Comparison of ENCODE assay signal across 8 mouse cellular contexts in genomic region chr12:76961932-76962891, GRCm38 (mm10). TPM values are rescaled to one million over a fixed set of nuclear protein-coding genes. Genes with fewer than 3 reads are reported as not detected.
DNase-seq lines count a peak whose midpoint lies in the region; ATAC-seq and TF ChIP-seq lines count a peak whose summit lies in the region.

TSS of gene Max (minus strand) at chr12:76962201.

- peak within 1 kb of the TSS; percentile 97 for H3K4me3 ChIP-seq in hindbrain, embryonic 10.5 days
- peak within 1 kb of the TSS; percentile 95 for H3K4me3 ChIP-seq in lung, postnatal 0 days (ENCODE audit: low read depth, low read length)

- DNase-seq in MN1 (ENCODE audit: low spot score) = peak; percentile 99
- peak; percentile 100 for DNase-seq in cerebellum, adult 9-10 months
- DNase-seq in hindbrain, embryonic 10.5 days (ENCODE audit: low spot score) = peak; percentile 98
- DNase-seq in layer of hippocampus, adult 9-11 months = peak; percentile 100
- DNase-seq in lung, postnatal 0 days (ENCODE audit: low spot score) = peak; percentile 100
- peak; percentile 95 for DNase-seq in ovary, postnatal 14 days (ENCODE audit: low spot score)
- peak; percentile 97 for DNase-seq in thymus, postnatal 14 days

- WGBS in hindbrain, embryonic 10.5 days = under 1% methylated on average over 73 of the region's 73 CpGs
- WGBS in lung, postnatal 0 days = 0% methylated on average over 67 of the region's 73 CpGs

- H3K27ac ChIP-seq in hindbrain, embryonic 10.5 days = peak within 1 kb of the TSS; percentile 90
- H3K27ac ChIP-seq in lung, postnatal 0 days (ENCODE audit: low read length) = peak within 1 kb of the TSS; percentile 94

- no peak; the same call in 1 of the 2 replicates for TF ChIP-seq CTCF in lung, postnatal 0 days (IDR thresholded peaks at IDR 0.05)

- peak; percentile 98 for ATAC-seq in frontal cortex, adult (ENCODE audit: low TSS enrichment)
- ATAC-seq in lung, postnatal 0 days = peak; percentile 97

- peak within 1 kb of the TSS; percentile 94 for H3K9ac ChIP-seq in lung, postnatal 0 days (replicated peaks; ENCODE audit: low read depth)

- H3K27me3 ChIP-seq in hindbrain, embryonic 10.5 days (ENCODE audit: insufficient read depth, poor library complexity, severe bottlenecking) = no peaks in the 10 kb centered on the region
- no peaks in the 10 kb centered on the region for H3K27me3 ChIP-seq in lung, postnatal 0 days (replicated peaks; ENCODE audit: insufficient read depth, low read length)

- H3K4me2 ChIP-seq in lung, postnatal 0 days (replicated peaks; ENCODE audit: low read depth, low read length) = peak within 1 kb of the TSS; percentile 86

- no peaks in the 10 kb centered on the region for H3K9me3 ChIP-seq in hindbrain, embryonic 10.5 days
- no peaks in the 10 kb centered on the region for H3K9me3 ChIP-seq in lung, postnatal 0 days (ENCODE audit: low read length)

- no peak for TF ChIP-seq EP300 in lung, postnatal 0 days (IDR thresholded peaks at IDR 0.05)

- H3K36me3 ChIP-seq in hindbrain, embryonic 10.5 days = peaks cover 29% of the 10 kb centered on the region
- H3K36me3 ChIP-seq in lung, postnatal 0 days (ENCODE audit: insufficient read depth, low read length) = no peaks in the 10 kb centered on the region

- H3K4me1 ChIP-seq in hindbrain, embryonic 10.5 days (replicated peaks) = peaks cover 38% of the 10 kb centered on the region
- H3K4me1 ChIP-seq in lung, postnatal 0 days (ENCODE audit: insufficient read depth, low read depth, low read length) = no peaks in the 10 kb centered on the region; the same call in none of the 2 replicates

RNA-seq across cellular contexts. Expression of gene Max, which starts in this region (rescaled TPM):
- 11.4 and 17.1 TPM in 2 replicates for polyA plus RNA-seq in hindbrain, embryonic 10.5 days (2016; fragmentation: Nextera tagmentation; extraction: Ambion mirVana)
- polyA plus RNA-seq in lung, postnatal 0 days (2015; fragmentation: Nextera tagmentation; extraction: Ambion mirVana) = 17.5 and 20.9 TPM in 2 replicates

Comparison
In these comparisons a context has a peak if more than half of its experiments do, and no peak if none do; other contexts are left out.
1. Peak in every context shown above with its lines: DNase-seq, ATAC-seq, H3K4me3 ChIP-seq and H3K27ac ChIP-seq.